Mouse (Mus musculus) liver, embryonic 14.5 days (tissue): ENCODE data around the gene Gm5795.
"Not testable (repeated sequence)": the region's sequence is repeated elsewhere in the genome, so short reads cannot be mapped to it uniquely, and the experiment has no call there.

Source experiments
- CTCF ChIP-seq: IDR thresholded peaks from 2 replicates; pipeline ENCODE4 v1.5.1; 2016; ENCODE audit warnings: antibody characterized with exemption, low read depth, control low read depth
- EP300 ChIP-seq: IDR thresholded peaks from 2 replicates; pipeline ENCODE4 v1.6.1; 2016; ENCODE audit warnings: antibody characterized with exemption, low read depth

GRCm38 (mm10) chr14:3187955-3188354, at the start of gene Gm5795:
- not testable (repeated sequence) for TF ChIP-seq EP300, CTCF
